27 mouse cellular contexts compared by ENCODE assay signal in the genomic region with DNA sequence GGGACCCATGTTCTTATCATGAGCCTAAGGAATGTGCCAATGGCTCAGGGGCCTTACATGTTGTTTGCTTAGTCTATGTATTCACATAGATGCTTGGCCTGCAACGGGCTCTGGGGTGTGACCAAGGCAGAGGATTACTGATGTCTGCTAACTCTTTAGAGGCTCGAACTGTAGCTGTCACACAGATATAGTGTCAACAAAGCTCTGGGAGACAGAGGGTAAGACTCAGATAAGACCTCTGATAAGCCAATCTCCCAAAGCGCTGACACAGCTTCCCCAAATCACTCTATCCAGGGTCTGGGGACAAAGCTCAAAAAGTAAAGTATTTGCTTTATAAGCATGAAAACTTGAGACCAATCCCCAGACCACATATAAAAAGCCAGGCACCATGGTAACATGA. TPM values are rescaled to one million over a fixed set of nuclear protein-coding genes. Genes with fewer than 3 reads are reported as not detected.
A peak's percentile ranks its signal among the peaks of the same experiment; 100 is the strongest.
DNase-seq lines count a peak whose midpoint lies in the region; ATAC-seq and TF ChIP-seq lines count a peak whose summit lies in the region.
"Had no signal": no experiment of that assay in that cellular context is flagged by ENCODE, and none has a peak within 500 bp of the region (broad histone marks: within the 10 kb centered on the region; RNA-seq: fewer than 3 reads in every experiment).

No protein-coding gene starts in this region.

- no peak for TF ChIP-seq RAD21 in MEL (IDR thresholded peaks at IDR 0.05; ENCODE audit: low read depth, low read length)

- no peak overlapping the region for H3K9ac ChIP-seq in MEL (ENCODE audit: control insufficient read depth, low read depth, low read length, poor library complexity, severe bottlenecking)
- H3K9ac ChIP-seq in limb, embryonic 13.5 days: no peak overlapping the region
- no peak overlapping the region for H3K9ac ChIP-seq in liver, embryonic 15.5 days
- H3K9ac ChIP-seq: embryonic facial prominence, embryonic 12.5 days; hindbrain, embryonic 13.5 days; neural tube, embryonic 13.5 days had no signal

- peaks cover 30 to 53% of the 10 kb centered on the region in 2 experiments for H3K36me3 ChIP-seq in MEL (ENCODE audit: control insufficient read depth in 1 of 2, insufficient read depth in 2 of 2, low read length in 2 of 2)
- no peaks in the 10 kb centered on the region for H3K36me3 ChIP-seq in limb, embryonic 13.5 days
- peaks cover 5% of the 10 kb centered on the region; the same call in 1 of the 2 replicates for H3K36me3 ChIP-seq in liver, embryonic 15.5 days (replicated peaks)
- H3K36me3 ChIP-seq: embryonic facial prominence, embryonic 12.5 days; hindbrain, embryonic 13.5 days; neural tube, embryonic 13.5 days had no signal

- H3K4me1 ChIP-seq in MEL (ENCODE audit: control insufficient read depth in 1 of 2, insufficient read depth in 2 of 2, low read length in 2 of 2): peaks cover 21 to 41% of the 10 kb centered on the region in 2 experiments
- H3K4me1 ChIP-seq in limb, embryonic 13.5 days: peaks cover 13% of the 10 kb centered on the region
- peaks cover 79% of the 10 kb centered on the region for H3K4me1 ChIP-seq in liver, embryonic 15.5 days (replicated peaks)

- no peak for TF ChIP-seq CTCF in MEL (IDR thresholded peaks at IDR 0.05 in 2 of 3, conservative IDR thresholded peaks at IDR 0.05 in 1 of 3; ENCODE audit: control insufficient read depth in 1 of 3, insufficient read depth in 1 of 3, low read depth in 2 of 3, low read length in 3 of 3, poor library complexity in 1 of 3, severe bottlenecking in 1 of 3)

- peak; percentile 59 to 73; a peak in 3 of 4 replicates for TF ChIP-seq EP300 in MEL (IDR thresholded peaks at IDR 0.05; ENCODE audit: low read depth in 1 of 2, low read length in 2 of 2)

- no peak for TF ChIP-seq POLR2A in MEL (IDR thresholded peaks at IDR 0.05; ENCODE audit: control insufficient read depth in 1 of 2, insufficient read depth in 1 of 2, low read depth in 1 of 2, low read length in 2 of 2, poor library complexity in 1 of 2)

- no peak overlapping the region for H3K4me2 ChIP-seq in limb, embryonic 13.5 days (replicated peaks)
- no peak overlapping the region for H3K4me2 ChIP-seq in liver, embryonic 15.5 days
- H3K4me2 ChIP-seq: embryonic facial prominence, embryonic 12.5 days; heart, embryonic 11.5 days; hindbrain, embryonic 13.5 days; midbrain, embryonic 11.5 days; neural tube, embryonic 13.5 days had no signal

- peaks cover 80% of the 10 kb centered on the region for H3K79me2 ChIP-seq in MEL (ENCODE audit: control insufficient read depth, insufficient read depth, low read length, poor library complexity)

- H3K27me3 ChIP-seq in MEL (ENCODE audit: control insufficient read depth in 1 of 2, insufficient read depth in 2 of 2, low read length in 2 of 2): no peaks in the 10 kb centered on the region
- H3K27me3 ChIP-seq in limb, embryonic 13.5 days: peaks cover 3% of the 10 kb centered on the region; the same call in 1 of the 2 replicates
- no peaks in the 10 kb centered on the region for H3K27me3 ChIP-seq in liver, embryonic 15.5 days
- H3K27me3 ChIP-seq: embryonic facial prominence, embryonic 12.5 days; hindbrain, embryonic 13.5 days had no signal

- 54% methylated on average over 3 of the region's 3 CpGs for WGBS in limb, embryonic 13.5 days
- 9% methylated on average over 3 of the region's 3 CpGs for WGBS in liver, embryonic 15.5 days (ENCODE audit: insufficient replicate concordance)

- H3K9me3 ChIP-seq in MEL (replicated peaks; ENCODE audit: insufficient read depth, low read length): no peaks in the 10 kb centered on the region
- no peaks in the 10 kb centered on the region for H3K9me3 ChIP-seq in limb, embryonic 13.5 days
- no peaks in the 10 kb centered on the region for H3K9me3 ChIP-seq in liver, embryonic 15.5 days (replicated peaks)
- H3K9me3 ChIP-seq: embryonic facial prominence, embryonic 12.5 days; hindbrain, embryonic 13.5 days; neural tube, embryonic 13.5 days had no signal

- 0 out of 2 replicates have a peak overlapping the region, but pooled peaks have one; percentile 13 for H3K27ac ChIP-seq in MEL (ENCODE audit: control insufficient read depth, low read depth, low read length)
- 0 out of 2 replicates have a peak overlapping the region, but pooled peaks have one; percentile 4 for H3K27ac ChIP-seq in limb, embryonic 13.5 days
- peak overlapping the region; percentile 48; the same call in 1 of the 2 replicates for H3K27ac ChIP-seq in liver, embryonic 15.5 days (replicated peaks)
- H3K27ac ChIP-seq: embryonic facial prominence, embryonic 12.5 days; hindbrain, embryonic 13.5 days; left cerebral cortex, adult 2 months; neural tube, embryonic 13.5 days; stomach, postnatal 0 days had no signal

- no peak for DNase-seq in MEL (ENCODE audit: low read depth, low spot score)
- DNase-seq in yolk sac, embryonic 10.5 days (ENCODE audit: low spot score): peak; percentile 59
- DNase-seq in thymus, postnatal 25 days: no peak
- DNase-seq in lung, postnatal 25 days (ENCODE audit: low spot score): no peak
- DNase-seq: adrenal gland, adult 8-10 months; B cell, adult 2 months; cerebellum, adult 8-10 months; cerebellum, postnatal 25 days; gastrocnemius, postnatal 14 days; heart, postnatal 4 days; kidney, adult 11 months; kidney, postnatal 14 days; layer of hippocampus, adult 9-11 months; lung, postnatal 4 days; right cerebral cortex, postnatal 4 days; thymus, adult 18-20 months; thymus, postnatal 36 days had no signal

- no peak overlapping the region for H3K4me3 ChIP-seq in MEL (ENCODE audit: control insufficient read depth in 1 of 2, insufficient read depth in 1 of 2, low read depth in 2 of 2, low read length in 2 of 2)
- no peak overlapping the region for H3K4me3 ChIP-seq in limb, embryonic 13.5 days
- no peak overlapping the region for H3K4me3 ChIP-seq in liver, embryonic 15.5 days (replicated peaks)
- H3K4me3 ChIP-seq: embryonic facial prominence, embryonic 12.5 days; hindbrain, embryonic 13.5 days; left cerebral cortex, adult 2 months; neural tube, embryonic 13.5 days had no signal

- ATAC-seq in limb, embryonic 13.5 days (ENCODE audit: low FRiP score, low read depth): no peak
- peak; percentile 28 for ATAC-seq in liver, embryonic 15.5 days (ENCODE audit: insufficient read depth)
- ATAC-seq: forebrain, embryonic 14.5 days had no signal

TF ChIP-seq in MEL, 35 proteins besides CTCF, POLR2A, EP300 and RAD21 (continues in another document):
- TF ChIP-seq JUND (IDR thresholded peaks at IDR 0.05; ENCODE audit: low read depth, low read length) (no peak), BHLHE40 (IDR thresholded peaks at IDR 0.05; ENCODE audit: borderline replicate concordance, low read depth, low read length) (no peak), NRF1 (IDR thresholded peaks at IDR 0.05; ENCODE audit: insufficient read depth, low read depth, low read length, poor library complexity, severe bottlenecking) (no peak), MXI1 (IDR thresholded peaks at IDR 0.05; ENCODE audit: low read depth, low read length) (0 out of 2 replicates have a peak, but pooled peaks have one; percentile 21), POLR2AphosphoS5 (IDR thresholded peaks at IDR 0.05; ENCODE audit: borderline replicate concordance, low read depth, low read length) (no peak), CHD2 (IDR thresholded peaks at IDR 0.05; ENCODE audit: low read length) (no peak), NELFE (IDR thresholded peaks at IDR 0.05; ENCODE audit: low read depth, low read length) (no peak), ZMIZ1 (IDR thresholded peaks at IDR 0.05; ENCODE audit: low read depth, low read length) (no peak), HCFC1 (IDR thresholded peaks at IDR 0.05; ENCODE audit: low read depth, low read length) (no peak), POLR2AphosphoS2 (IDR thresholded peaks at IDR 0.05; ENCODE audit: low read length) (no peak), KAT2A (conservative IDR thresholded peaks at IDR 0.05; ENCODE audit: low read depth, low read length) (no peak), MEF2A (IDR thresholded peaks at IDR 0.05; ENCODE audit: extremely low read depth, insufficient replicate concordance, low read depth, low read length, poor library complexity, severe bottlenecking) (no peak), E2F4 (IDR thresholded peaks at IDR 0.05; ENCODE audit: borderline replicate concordance, low read depth, low read length) (no peak), UBTF (IDR thresholded peaks at IDR 0.05; ENCODE audit: borderline replicate concordance, insufficient read depth, low read depth, low read length) (no peak), TBP (IDR thresholded peaks at IDR 0.05; ENCODE audit: low read depth, low read length) (no peak), SMC3 (IDR thresholded peaks at IDR 0.05; ENCODE audit: low read depth, low read length) (no peak), ELF1 (IDR thresholded peaks at IDR 0.05; ENCODE audit: low read depth, low read length) (no peak), TCF12 (IDR thresholded peaks at IDR 0.05; ENCODE audit: low read depth, low read length) (0 out of 2 replicates have a peak, but pooled peaks have one; percentile 46), GABPA (IDR thresholded peaks at IDR 0.05; ENCODE audit: low read depth, low read length) (no peak), ZKSCAN1 (IDR thresholded peaks at IDR 0.05; ENCODE audit: low read depth, low read length) (no peak), TAL1 (IDR thresholded peaks at IDR 0.05; ENCODE audit: low read length) (no peak), MAZ (IDR thresholded peaks at IDR 0.05; ENCODE audit: low read depth, low read length) (no peak), CHD1 (IDR thresholded peaks at IDR 0.05; ENCODE audit: low read depth, low read length) (no peak), ETS1 (IDR thresholded peaks at IDR 0.05; ENCODE audit: low read depth, low read length) (peak; percentile 80), MAFK (IDR thresholded peaks at IDR 0.05; ENCODE audit: borderline replicate concordance, low read depth, low read length) (no peak), MAX (IDR thresholded peaks at IDR 0.05; ENCODE audit: low read length) (no peak), SIN3A (IDR thresholded peaks at IDR 0.05; ENCODE audit: low read length) (peak; percentile 69), USF2 (IDR thresholded peaks at IDR 0.05; ENCODE audit: borderline replicate concordance in 1 of 2, insufficient read depth in 1 of 2, low read depth in 1 of 2, low read length in 2 of 2) (no peak), MYC (IDR thresholded peaks at IDR 0.05; ENCODE audit: low read depth, low read length) (no peak), ZNF384 (IDR thresholded peaks at IDR 0.05; ENCODE audit: low read depth, low read length) (no peak), MYB (IDR thresholded peaks at IDR 0.05; ENCODE audit: low read depth, low read length) (no peak)

RNA-seq across cellular contexts. Expression of a gene that starts 13.5 kb away (rescaled TPM):
- 14.3 and 17.1 TPM in 2 replicates for total RNA-seq in MEL (2012; rRNA removed)
- 10 to 100 TPM in 1 of 2 experiments, not detected in 1; 23.5 TPM for polyA plus RNA-seq in MEL (2012; ENCODE audit: insufficient read depth in 1 of 2, insufficient read length in 2 of 2, low read depth in 1 of 2, low replicate concordance in 2 of 2, missing spikeins in 1 of 2)
- polyA plus RNA-seq in limb, embryonic 13.5 days (2015; fragmentation: Nextera tagmentation; extraction: Ambion mirVana): 5.1 and 5.3 TPM in 2 replicates
- 5.6 and 6.0 TPM in 2 replicates for polyA plus RNA-seq in liver, embryonic 15.5 days (2015; fragmentation: Nextera tagmentation; extraction: Ambion mirVana)
